Mouse (Mus musculus): Measurements from ENCODE around the gene Tanc1. TPM values are rescaled to one million over a fixed set of nuclear protein-coding genes. Genes with fewer than 3 reads are reported as not detected.

Tanc1 gene
- polyA plus RNA-seq, 1 experiment from 2014 or later: 4.9 TPM

DNA sequence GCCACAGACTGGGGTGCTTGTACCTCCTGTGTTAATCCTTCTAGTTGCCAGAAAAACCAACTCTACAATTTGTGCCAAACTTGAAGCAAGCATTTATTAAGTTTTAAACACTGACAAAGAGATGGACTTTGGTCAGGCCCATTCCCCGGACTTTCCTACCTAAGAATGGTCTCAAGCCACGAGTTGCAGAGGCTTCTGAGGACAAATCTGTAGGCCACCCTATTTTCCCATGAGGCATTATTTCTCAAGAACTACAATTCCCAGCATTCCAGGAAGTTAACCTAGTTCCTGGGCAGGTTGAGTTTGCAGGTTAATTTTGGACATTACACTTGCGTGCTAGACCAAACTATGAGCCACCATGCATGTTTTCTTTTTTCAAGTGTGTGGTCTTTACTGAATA is 85.3 kb downstream of the Tanc1 start:
- Histone ChIP-seq H3K4me3 (ENCODE audit: low read depth, low read length) (no peak overlapping the region), H3K36me3 (ENCODE audit: control insufficient read depth, insufficient read depth, low read length) (no peaks in the 10 kb centered on the region), H3K27me3 (replicated peaks; ENCODE audit: control insufficient read depth, insufficient read depth, low read length) (no peaks in the 10 kb centered on the region), H3K4me2 (ENCODE audit: low read length) (no peak overlapping the region), H3K9ac (ENCODE audit: low read length) (no peak overlapping the region), H3K4me1 (ENCODE audit: control insufficient read depth, insufficient read depth, low read length) (peaks cover 13% of the 10 kb centered on the region), H3K27ac (ENCODE audit: low read depth, low read length) (no peak overlapping the region; the same call in 1 of the 2 replicates), H3K9me3 (replicated peaks; ENCODE audit: control insufficient read depth, low read length) (no peaks in the 10 kb centered on the region)
- 74% methylated on average over 3 of the region's 3 CpGs for WGBS
- DNase-seq (ENCODE audit: low spot score) (no peak), ATAC-seq (no peak)

DNA sequence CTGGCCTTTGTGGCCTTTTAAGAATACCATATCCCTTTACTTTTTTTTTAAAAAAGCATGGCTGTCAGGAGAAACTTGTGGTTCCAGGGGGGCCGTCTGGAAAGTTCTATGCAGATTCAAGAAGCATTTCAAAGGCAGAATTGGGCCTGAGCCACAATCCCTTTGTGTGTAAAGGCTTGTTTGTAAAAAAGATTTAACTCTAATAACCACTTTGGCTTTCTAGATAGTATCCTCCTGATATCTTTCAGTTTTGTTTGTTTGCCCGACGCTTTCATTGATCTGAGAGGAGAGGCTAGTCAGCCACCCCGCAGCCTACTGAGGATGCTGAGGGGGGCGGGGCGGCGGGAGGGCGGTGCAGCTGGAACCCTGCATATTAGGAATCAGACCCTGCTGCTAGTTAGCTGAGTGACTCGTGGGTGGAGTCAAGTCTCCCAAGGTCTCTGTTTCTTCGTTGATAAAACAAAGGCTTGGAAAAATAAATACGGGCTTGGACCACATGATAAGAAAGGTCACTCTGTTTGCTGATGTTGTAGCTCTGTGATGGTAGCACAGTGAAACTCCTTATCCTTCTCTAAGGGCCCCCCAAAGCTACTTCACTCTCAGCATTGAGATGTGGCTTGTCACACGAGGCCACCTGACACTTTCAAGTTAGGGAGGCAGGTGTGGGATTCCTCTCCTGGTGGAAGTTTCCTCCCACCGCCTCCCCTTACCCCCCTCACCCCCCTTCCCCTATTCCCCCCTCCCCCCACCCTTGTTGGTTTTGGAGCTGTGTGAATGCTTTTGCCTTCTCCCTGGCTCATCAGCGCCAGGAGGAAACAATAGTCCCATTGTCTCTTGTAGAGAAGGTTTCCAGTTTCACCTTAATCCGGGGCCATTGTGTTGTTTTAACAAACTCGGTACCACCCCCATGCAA is 86.1 kb downstream of the Tanc1 start:
- WGBS: 2% methylated on average over 15 of the region's 16 CpGs
- H3K27ac ChIP-seq (ENCODE audit: low read depth, low read length): peak overlapping the region; percentile 55; the same call in 1 of the 2 replicates
- H3K9me3 ChIP-seq (replicated peaks; ENCODE audit: control insufficient read depth, low read length): no peaks in the 10 kb centered on the region

DNA sequence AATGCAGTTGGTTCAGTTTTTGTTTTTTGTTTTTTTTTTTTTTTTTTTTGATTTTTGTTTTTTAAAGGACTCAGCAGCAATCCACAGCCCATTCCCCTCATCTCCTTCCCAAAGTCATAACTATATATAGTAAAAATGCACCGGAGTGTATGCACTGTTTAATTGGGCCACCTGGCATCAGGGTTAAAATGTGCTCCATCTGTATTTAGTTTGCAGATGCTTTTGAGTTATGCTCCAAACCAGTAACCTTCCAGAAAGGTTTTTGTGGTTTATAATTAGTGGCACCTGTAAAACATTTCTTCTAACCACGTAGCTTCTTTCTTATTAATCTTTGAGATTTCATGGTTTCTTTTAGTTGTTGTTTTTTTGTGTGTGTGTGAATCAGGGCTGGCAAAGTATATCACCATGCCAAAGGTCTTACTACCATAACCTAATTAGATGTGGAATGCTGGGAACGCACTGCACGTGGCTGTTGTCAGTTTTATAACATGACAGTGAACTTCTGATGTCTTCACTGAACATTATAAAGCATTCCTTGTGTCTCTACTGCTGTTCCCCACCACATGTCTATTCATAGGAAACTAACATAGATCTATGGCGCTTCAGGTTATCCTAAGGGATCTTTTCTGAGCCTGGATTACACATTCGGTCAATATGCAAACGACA is 86.9 kb downstream of the Tanc1 start:
- no peak for DNase-seq (ENCODE audit: low spot score)
- 25% methylated on average over 7 of the region's 7 CpGs for WGBS
- H3K4me2 ChIP-seq (ENCODE audit: low read length): peak overlapping the region; percentile 31

More for the DNA sequence above, 86.1 kb downstream of the Tanc1 start:
- peaks cover 13% of the 10 kb centered on the region for H3K4me1 ChIP-seq (ENCODE audit: control insufficient read depth, insufficient read depth, low read length)
- ATAC-seq: peak; percentile 92
- H3K27me3 ChIP-seq (replicated peaks; ENCODE audit: control insufficient read depth, insufficient read depth, low read length): no peaks in the 10 kb centered on the region
- no peaks in the 10 kb centered on the region for H3K36me3 ChIP-seq (ENCODE audit: control insufficient read depth, insufficient read depth, low read length)
- H3K4me2 ChIP-seq (ENCODE audit: low read length): peak overlapping the region; percentile 31
- H3K4me3 ChIP-seq (ENCODE audit: low read depth, low read length): no peak overlapping the region
- DNase-seq (ENCODE audit: low spot score): peak; percentile 72
- H3K9ac ChIP-seq (ENCODE audit: low read length): no peak overlapping the region; the same call in 1 of the 2 replicates

DNA sequence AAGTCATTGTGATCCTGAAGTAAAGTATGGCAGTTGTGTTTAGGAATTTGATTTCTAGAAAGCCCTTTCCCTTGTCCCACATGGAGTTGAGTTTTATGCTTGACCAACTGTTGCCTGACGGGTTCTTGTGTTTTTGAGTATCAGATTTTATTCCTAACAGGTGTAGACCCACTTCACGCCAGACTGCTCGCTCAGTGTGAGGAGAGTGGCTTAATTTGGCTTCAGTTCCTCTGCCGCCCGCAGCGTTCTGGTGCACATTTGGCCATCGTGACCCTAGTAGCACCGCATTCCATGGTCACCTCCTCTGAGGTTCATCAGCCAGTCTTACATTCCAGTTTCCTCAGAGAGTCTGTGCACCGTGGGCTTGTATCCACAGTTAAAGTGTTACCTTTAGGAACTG is 88.1 kb downstream of the Tanc1 start:
- WGBS: 83% methylated on average over 9 of the region's 9 CpGs

More for the DNA sequence above, 86.9 kb downstream of the Tanc1 start:
- H3K9ac ChIP-seq (ENCODE audit: low read length): no peak overlapping the region
- no peak overlapping the region for H3K27ac ChIP-seq (ENCODE audit: low read depth, low read length)
- H3K27me3 ChIP-seq (replicated peaks; ENCODE audit: control insufficient read depth, insufficient read depth, low read length): no peaks in the 10 kb centered on the region
- no peaks in the 10 kb centered on the region for H3K9me3 ChIP-seq (replicated peaks; ENCODE audit: control insufficient read depth, low read length)
- H3K4me3 ChIP-seq (ENCODE audit: low read depth, low read length): no peak overlapping the region
- H3K36me3 ChIP-seq (ENCODE audit: control insufficient read depth, insufficient read depth, low read length): no peaks in the 10 kb centered on the region
- H3K4me1 ChIP-seq (ENCODE audit: control insufficient read depth, insufficient read depth, low read length): peaks cover 13% of the 10 kb centered on the region
- ATAC-seq: no peak

DNA sequence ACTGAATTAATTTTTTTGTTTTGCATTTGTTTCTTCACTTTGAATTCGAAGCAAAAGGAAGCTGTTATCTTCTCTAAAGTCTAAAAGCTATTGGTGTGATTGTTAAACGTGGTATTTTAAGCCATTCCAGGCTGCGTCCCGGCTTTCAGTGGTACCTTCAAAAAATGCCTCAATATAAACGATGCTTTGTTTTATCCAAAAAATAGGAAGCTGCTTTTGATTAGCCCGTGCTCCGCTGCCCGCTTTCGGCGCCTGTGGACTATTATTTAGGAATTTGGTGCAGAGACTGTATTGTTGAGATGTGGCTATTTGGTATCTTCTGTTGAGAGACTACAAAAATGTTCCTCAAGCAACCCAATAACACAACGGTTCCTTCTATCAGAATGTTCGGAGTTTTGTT is 93.4 kb downstream of the Tanc1 start:
- H3K9ac ChIP-seq (ENCODE audit: low read length): no peak overlapping the region
- 41% methylated on average over 12 of the region's 12 CpGs for WGBS
- H3K9me3 ChIP-seq (replicated peaks; ENCODE audit: control insufficient read depth, low read length): no peaks in the 10 kb centered on the region
- no peaks in the 10 kb centered on the region for H3K27me3 ChIP-seq (replicated peaks; ENCODE audit: control insufficient read depth, insufficient read depth, low read length)
- no peaks in the 10 kb centered on the region for H3K36me3 ChIP-seq (ENCODE audit: control insufficient read depth, insufficient read depth, low read length)
- ATAC-seq (no peak), DNase-seq (ENCODE audit: low spot score) (no peak)
- no peak overlapping the region for H3K4me3 ChIP-seq (ENCODE audit: low read depth, low read length)
- no peaks in the 10 kb centered on the region for H3K4me1 ChIP-seq (ENCODE audit: control insufficient read depth, insufficient read depth, low read length)
- H3K4me2 ChIP-seq (ENCODE audit: low read length): no peak overlapping the region
- no peak overlapping the region for H3K27ac ChIP-seq (ENCODE audit: low read depth, low read length)

More for the DNA sequence above, 88.1 kb downstream of the Tanc1 start:
- Histone ChIP-seq H3K27ac (ENCODE audit: low read depth, low read length) (no peak overlapping the region), H3K9me3 (replicated peaks; ENCODE audit: control insufficient read depth, low read length) (no peaks in the 10 kb centered on the region), H3K4me2 (ENCODE audit: low read length) (no peak overlapping the region), H3K4me1 (ENCODE audit: control insufficient read depth, insufficient read depth, low read length) (peaks cover 13% of the 10 kb centered on the region), H3K27me3 (replicated peaks; ENCODE audit: control insufficient read depth, insufficient read depth, low read length) (no peaks in the 10 kb centered on the region), H3K4me3 (ENCODE audit: low read depth, low read length) (no peak overlapping the region), H3K9ac (ENCODE audit: low read length) (no peak overlapping the region), H3K36me3 (ENCODE audit: control insufficient read depth, insufficient read depth, low read length) (no peaks in the 10 kb centered on the region)
- no peak for DNase-seq (ENCODE audit: low spot score)
- no peak for ATAC-seq

DNA sequence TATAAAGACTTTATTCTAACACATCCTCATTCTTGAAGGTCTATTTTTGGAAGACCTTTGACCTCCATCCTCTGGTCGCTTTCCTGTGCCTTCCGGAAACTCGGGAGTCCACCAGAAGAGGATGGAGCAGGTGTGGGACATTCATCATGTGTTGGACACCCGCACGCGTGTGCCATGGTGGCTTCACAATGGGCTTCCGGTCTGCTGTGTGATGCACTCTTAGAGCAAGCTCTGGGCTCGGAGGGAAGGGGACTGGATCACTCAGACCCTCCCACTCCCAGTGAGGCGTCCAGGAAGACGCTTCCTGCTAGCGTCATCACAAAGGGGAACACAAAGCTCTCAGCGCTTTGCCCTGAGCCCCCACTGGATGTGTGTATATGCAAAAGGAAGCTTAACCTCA is 95.0 kb downstream of the Tanc1 start:
- Histone ChIP-seq H3K4me1 (ENCODE audit: control insufficient read depth, insufficient read depth, low read length) (no peaks in the 10 kb centered on the region), H3K27me3 (replicated peaks; ENCODE audit: control insufficient read depth, insufficient read depth, low read length) (no peaks in the 10 kb centered on the region), H3K9me3 (replicated peaks; ENCODE audit: control insufficient read depth, low read length) (no peaks in the 10 kb centered on the region), H3K4me3 (ENCODE audit: low read depth, low read length) (no peak overlapping the region), H3K9ac (ENCODE audit: low read length) (no peak overlapping the region), H3K4me2 (ENCODE audit: low read length) (no peak overlapping the region), H3K36me3 (ENCODE audit: control insufficient read depth, insufficient read depth, low read length) (no peaks in the 10 kb centered on the region), H3K27ac (ENCODE audit: low read depth, low read length) (no peak overlapping the region)
- ATAC-seq (no peak), DNase-seq (ENCODE audit: low spot score) (no peak)
- 89% methylated on average over 12 of the region's 12 CpGs for WGBS

DNA sequence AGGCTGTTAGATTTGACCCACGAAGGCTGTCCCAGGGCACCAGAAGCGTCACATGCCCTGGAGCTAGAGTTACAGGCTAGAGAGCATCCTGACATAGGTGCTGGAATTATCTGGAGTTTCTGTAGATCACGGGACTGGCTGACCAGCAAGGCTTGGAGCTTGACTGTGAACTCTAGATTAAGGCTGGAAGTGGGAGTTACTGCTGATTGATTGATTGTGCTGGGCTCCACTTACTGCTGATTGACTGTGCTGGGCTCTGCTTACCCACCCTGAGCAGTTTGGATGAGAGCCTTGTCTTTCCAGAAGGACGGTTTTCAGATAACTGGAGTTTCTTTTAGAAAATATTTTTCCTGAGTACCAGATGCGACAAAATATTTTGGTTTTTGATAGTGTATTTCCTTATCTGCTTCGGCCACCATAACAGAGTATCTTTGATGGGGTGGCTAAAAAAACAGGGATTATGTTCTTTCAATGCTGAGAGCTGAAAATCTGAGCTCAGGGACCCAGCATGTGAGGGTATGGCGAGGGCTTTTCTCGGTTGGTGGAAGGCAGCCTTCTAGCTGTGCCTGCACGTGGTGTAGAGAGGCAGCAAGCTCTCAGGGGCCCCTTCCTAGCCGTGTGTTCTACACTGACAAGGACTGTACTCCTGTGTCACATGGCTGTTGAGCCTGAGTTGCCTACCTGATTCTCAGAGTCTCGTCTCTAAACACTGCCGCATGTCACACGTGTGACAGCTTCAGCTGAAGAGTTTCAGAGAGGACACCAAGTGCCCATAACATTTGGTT is 96.3 kb downstream of the Tanc1 start:
- Histone ChIP-seq H3K4me3 (ENCODE audit: low read depth, low read length) (no peak overlapping the region), H3K27ac (ENCODE audit: low read depth, low read length) (no peak overlapping the region), H3K4me1 (ENCODE audit: control insufficient read depth, insufficient read depth, low read length) (no peaks in the 10 kb centered on the region), H3K4me2 (ENCODE audit: low read length) (no peak overlapping the region), H3K36me3 (ENCODE audit: control insufficient read depth, insufficient read depth, low read length) (no peaks in the 10 kb centered on the region), H3K9me3 (replicated peaks; ENCODE audit: control insufficient read depth, low read length) (no peaks in the 10 kb centered on the region), H3K27me3 (replicated peaks; ENCODE audit: control insufficient read depth, insufficient read depth, low read length) (no peaks in the 10 kb centered on the region), H3K9ac (ENCODE audit: low read length) (no peak overlapping the region)
- ATAC-seq (no peak), DNase-seq (ENCODE audit: low spot score) (no peak)
- WGBS: 77% methylated on average over 13 of the region's 13 CpGs

DNA sequence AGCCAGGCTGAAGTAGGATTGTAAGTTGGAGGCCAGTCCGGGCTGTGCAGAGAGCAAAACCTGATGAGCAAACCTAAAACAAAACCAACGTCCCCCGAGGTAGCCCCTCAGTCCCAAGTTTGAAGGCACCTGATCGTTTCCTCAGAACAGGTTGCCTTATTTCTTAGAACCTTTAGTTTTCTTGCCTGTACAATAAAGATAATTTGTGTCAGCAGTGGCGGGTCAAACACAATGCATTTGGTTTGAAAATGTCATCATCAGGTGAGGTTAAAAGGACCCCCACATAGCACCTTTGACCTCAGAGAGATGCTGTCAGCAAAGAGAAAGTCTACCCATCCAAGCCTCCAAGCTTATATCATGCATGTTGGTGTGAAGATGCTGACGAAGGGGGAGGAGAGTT is 98.9 kb downstream of the Tanc1 start:
- H3K27ac ChIP-seq (ENCODE audit: low read depth, low read length): no peak overlapping the region
- no peaks in the 10 kb centered on the region for H3K4me1 ChIP-seq (ENCODE audit: control insufficient read depth, insufficient read depth, low read length)
- H3K9me3 ChIP-seq (replicated peaks; ENCODE audit: control insufficient read depth, low read length): no peaks in the 10 kb centered on the region
- no peaks in the 10 kb centered on the region for H3K36me3 ChIP-seq (ENCODE audit: control insufficient read depth, insufficient read depth, low read length)
- no peak for DNase-seq (ENCODE audit: low spot score)
- ATAC-seq: no peak
- H3K27me3 ChIP-seq (replicated peaks; ENCODE audit: control insufficient read depth, insufficient read depth, low read length): no peaks in the 10 kb centered on the region
- no peak overlapping the region for H3K9ac ChIP-seq (ENCODE audit: low read length)
- WGBS: 93% methylated on average over 6 of the region's 6 CpGs
- H3K4me2 ChIP-seq (ENCODE audit: low read length): no peak overlapping the region
- H3K4me3 ChIP-seq (ENCODE audit: low read depth, low read length): no peak overlapping the region

All from forebrain, embryonic 14.5 days (tissue).